Mouse (Mus musculus) adrenal gland, adult 18-20 months (tissue): ENCODE data around the gene Pctp. TPM values are rescaled to one million over a fixed set of nuclear protein-coding genes. Genes with fewer than 3 reads are reported as not detected.

Experiments used
- DNase-seq, 2 experiments: peaks; one replicate each; pipeline ENCODE4 v3.0.0; 2021 to 2022; ENCODE audit warnings: low spot score in 2 of 2
- long read RNA-seq, 2 experiments: library from polyadenylated mRNA; stranded (forward); transcript quantifications; one replicate each; pipeline ENCODE4 v2.0.0; 2021
- total RNA-seq, 2 experiments: library from RNA; stranded (reverse); gene quantifications; 1 replicate in 1 of 2; 2 replicates in 1 of 2; pipeline ENCODE4 v1.2.3; 2021

The Pctp gene
- total RNA-seq: 1 to 10 TPM; 6.7 to 7.1 TPM
- long read RNA-seq, experiment 1, partial matches to known transcripts: 0 of 4 reads
- long read RNA-seq, experiment 1, other reads (novel, unspliced or antisense): 1 of 4 reads
- long read RNA-seq, experiment 2, transcript Pctp-201 (6 exons, 2,723 nt): major isoform, 9 of 16 reads
- long read RNA-seq, experiment 2, partial matches to known transcripts: 2 of 16 reads
- long read RNA-seq, experiment 2, other reads (novel, unspliced or antisense): 5 of 16 reads

DNA sequence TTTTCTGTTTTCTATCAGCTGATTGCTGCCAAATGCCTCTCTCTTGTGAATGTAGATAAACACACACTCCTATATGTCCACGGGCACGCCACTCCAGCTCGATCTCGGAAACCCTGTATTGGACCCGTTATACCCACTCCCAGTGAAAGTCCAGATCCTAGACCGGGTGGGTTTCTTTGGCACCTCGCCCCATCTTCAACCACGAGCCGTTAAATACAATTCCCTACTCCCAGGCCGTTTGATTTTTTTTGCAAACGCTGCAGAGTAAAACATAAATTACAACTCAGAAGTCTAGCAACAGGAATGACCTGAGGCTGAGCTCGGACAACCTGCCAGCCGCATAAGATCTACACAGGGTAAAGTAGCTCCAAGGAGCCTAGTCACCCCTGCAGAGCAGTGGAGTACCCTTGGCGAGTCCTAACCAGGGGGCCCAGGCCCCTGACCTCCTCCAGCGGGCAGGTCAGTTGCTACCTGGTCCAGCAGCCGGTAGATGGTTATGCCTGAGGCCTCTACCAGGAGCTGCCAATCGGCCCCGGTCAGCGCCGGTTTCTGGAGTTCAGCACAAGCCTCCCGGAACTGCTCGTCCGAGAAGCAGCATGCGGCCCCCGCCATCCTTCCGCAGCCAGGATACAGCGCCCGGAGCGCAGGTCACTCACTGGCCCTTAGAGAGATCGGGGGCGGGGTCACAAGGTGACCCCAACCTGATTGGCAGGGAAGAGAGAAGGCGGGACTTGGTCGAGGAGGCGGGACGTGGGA, at the start of gene Pctp:
Gene Pctp (minus strand): TSS at position 664 of the 756 bp plus-strand sequence.
- peak; percentile 71 to 73 for DNase-seq

DNA sequence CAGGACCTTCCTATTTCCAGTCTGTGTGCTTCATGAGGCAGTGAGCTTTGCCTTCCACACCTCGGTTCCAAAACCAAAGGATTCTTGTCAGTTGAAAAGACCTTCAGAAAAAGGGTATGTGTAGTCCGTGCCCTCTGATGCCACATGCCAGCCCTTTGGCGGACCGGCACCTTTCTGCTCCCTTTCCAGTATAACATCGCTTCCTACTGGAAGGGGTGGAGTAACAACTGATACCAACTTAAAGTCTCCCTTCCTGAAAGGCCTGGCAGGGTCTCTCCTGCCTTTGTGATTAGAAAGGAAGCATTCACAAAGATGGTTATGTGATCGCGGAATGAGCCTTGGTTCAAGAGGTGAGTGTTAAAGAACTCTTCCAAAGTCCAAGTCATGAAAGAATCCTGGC, 47.3 kb upstream of the Pctp start:
- DNase-seq: no peak

DNA sequence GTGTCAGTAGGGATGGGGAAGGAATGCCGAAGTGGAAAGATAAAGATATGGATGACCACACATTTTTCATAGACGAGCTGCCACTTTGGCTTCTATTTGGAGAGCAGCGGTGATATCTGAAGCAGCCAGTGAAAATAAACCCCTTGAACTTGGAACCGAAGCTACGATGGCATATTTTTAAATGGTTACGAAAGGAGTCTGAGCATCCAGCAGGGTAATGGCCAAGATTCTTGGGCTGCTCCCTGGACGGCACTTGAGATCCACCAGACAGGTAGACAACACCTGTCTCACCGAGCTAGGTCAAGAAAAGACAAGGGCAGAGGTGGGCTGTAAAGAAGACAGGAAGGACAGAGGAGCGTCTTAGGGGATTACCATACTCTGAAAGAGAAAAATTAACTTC, 44.6 kb upstream of the Pctp start:
- no peak for DNase-seq

DNA sequence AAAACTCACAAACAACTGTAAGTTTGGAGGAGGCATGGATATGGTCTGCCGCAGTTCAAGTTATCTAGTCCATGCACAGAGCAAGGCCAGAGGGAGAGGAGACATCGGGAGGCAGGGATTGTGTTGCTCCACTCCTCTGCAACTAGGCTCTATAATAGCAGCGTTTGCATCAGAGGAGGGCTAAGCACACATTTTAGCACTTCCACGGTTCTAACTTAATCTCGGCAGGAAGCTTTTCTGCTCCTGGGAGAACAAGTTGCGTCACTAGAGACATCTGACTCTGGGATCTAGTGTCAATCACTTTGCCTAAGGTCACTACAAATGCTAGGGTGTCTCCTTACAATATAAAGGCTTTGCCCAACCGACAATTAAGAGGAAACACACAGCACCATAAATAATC, 43.5 kb upstream of the Pctp start:
- no peak for DNase-seq

DNA sequence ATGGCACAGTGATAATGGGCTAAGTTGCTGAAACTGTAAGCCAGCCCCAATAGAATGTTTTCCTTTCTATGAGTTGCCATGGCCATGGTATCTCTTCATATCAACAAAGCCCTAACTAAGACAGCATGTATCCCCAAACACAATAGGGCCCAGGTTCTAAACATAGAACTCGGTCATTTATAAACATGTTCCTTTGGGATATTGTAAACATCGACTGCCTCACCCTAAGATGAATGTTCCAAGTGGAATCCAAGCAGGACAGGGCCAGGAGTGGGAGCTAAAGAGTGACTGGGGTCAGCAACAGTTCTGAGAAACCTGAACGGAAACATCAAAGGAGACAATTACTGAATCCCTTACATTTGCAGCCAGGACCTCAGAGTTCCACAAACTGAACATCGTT, 41.8 kb upstream of the Pctp start:
- DNase-seq: no peak

DNA sequence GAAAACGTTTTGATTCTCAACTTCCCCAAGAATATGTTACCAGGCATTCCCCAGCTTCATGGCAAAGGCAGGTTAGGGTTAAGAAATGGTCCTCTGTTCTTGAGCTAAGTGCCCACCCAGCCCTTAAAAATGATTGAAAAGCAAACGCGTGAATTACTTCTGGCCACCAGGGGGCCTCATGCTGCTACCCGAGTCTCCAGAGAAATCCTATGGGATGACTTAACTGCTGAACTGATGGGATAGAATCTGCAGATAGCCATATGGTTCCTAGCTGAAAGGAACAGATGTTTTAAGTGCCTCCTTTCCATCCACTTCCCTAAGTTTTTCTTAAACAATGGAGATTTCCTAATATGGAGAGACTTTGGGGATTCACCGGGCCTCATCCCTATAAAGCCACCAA, 35.3 kb upstream of the Pctp start:
- peak; percentile 45 to 51 for DNase-seq

DNA sequence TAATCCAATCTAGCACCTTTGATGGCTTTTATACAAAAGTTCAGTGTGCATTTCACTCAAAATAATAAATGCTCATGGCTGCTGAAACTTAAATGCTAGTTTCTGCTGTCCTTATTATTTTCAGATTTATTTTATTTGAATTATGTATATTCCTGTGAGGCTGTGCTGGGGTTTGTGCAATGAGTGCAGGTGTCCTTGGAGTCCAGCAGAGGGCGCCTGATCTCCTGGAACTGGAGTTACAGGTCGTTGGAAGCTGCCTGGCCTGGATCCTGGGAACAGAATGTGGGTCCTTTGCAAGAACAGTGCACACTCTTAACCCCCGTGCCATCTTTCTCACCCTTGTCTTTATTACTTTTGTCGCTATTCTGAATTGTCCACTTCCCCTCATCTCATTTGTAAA, 33.7 kb upstream of the Pctp start:
- DNase-seq: no peak

DNA sequence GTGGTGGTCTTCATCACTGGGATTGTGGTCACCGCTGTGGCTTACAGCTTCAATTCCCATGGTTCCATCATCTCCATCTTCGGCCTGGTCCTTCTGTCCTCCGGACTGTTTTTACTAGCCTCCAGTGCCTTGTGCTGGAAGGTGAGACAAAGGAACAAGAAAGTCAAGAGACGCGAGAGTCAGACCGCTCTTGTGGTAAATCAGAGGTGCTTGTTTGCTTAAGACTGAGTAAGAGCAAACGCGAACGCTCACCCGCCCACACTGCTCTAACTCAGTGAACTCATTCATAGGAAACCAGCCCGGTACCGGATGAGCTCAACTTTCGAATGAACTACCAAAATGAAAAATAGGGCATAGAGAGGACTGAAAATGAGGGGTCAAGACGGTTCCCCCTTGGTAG, 32.8 kb upstream of the Pctp start:
- no peak for DNase-seq

DNA sequence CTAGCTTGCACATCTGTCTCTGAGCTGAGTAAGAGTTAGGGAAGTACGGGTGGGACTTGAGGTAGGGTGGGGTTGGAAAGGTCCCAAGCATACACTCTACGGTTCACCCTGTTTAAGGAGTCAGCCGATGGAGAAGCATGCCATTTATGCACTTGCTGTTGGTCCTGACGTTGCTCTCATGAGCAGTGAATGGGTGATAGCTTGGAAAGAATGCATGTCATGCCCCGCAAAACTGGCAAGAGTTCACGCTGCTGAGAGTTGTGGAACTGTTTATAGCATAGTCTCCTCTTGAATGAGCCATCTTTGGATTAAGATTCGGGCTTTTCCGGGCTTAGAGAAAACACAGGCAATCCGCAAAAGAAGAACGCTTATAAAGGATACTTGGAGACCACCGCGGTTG, 32.0 kb upstream of the Pctp start:
- no peak for DNase-seq

DNA sequence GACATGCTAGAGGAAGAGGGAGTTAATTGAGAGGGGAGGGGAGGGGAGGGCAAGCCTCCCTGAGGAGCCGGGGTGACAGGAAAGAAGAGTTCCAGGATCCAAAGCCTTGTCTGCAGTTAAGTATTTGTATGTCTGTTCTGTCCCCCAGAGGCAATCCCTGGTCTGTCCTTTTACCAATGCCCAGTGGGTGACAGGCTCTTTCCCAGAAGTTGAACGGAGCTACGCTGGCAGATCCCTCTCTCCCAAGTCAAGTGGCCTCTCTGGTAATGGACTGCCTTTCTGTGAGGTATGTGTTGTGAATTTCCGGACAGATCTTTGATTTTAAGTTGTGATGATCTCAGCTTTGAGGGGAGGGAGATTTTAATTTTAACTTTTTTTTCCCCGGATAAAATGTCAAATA, 30.7 kb upstream of the Pctp start:
- DNase-seq: no peak

DNA sequence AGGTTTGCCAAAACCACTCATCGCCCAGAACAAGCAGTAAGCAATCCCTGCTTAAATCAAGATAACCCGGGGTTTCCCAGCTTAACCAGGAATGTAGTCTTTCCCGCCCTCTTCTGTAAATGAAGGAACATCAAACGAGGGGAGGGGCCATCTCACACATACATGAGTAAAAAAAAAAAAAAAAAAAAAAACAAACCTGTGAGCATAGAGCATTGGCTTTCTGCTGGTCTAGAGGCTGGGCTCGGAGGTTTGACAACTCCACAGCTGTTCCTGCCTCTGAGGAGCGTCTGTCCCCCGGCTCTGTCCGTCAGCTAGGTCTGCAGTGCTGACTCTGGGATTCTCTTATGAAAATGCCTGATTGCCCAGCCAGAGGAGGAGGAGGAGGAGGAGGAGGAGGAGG, 30.1 kb upstream of the Pctp start:
- DNase-seq: no peak

DNA sequence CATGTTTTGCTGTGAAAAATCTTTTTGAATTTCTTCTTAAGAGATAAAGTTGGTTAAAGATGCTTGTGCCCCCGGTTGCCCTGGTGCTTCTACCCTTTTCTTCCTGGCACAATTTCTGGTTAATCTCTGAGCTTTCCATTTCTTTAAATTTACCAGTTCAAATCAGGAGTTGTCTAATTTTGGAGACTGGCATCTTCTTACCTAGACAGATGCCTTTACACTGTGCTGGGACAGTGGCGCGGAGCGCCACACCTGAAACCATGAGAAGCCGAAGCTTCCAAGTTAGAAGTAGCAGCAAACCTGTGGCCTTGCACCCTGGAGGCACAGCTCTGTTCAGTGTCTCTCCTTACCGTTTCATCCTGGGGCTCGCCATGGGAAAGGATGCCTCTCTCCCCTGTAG, 28.4 kb upstream of the Pctp start:
- no peak for DNase-seq

DNA sequence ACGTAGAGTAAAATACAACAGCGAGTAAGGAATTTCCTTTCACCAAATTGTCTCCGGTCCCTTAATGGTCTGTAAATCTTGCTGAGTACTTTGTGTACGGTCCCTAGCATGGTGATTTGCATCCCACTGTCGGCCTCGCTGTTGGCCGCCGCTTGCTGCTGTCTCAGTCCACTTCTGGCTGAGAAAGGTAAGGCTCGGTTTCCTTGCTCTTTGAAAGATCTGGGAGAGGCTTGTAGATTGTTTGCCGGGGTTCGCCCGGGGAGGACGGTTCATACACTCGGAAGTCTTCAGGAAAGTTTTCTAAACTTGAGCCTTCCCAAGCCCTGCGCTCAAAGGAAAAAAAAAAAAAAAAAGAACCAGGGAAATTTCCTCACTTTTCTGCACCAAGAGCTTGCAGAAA, 27.9 kb upstream of the Pctp start:
- peak in 1 of 2 experiments; percentile 39 for DNase-seq

DNA sequence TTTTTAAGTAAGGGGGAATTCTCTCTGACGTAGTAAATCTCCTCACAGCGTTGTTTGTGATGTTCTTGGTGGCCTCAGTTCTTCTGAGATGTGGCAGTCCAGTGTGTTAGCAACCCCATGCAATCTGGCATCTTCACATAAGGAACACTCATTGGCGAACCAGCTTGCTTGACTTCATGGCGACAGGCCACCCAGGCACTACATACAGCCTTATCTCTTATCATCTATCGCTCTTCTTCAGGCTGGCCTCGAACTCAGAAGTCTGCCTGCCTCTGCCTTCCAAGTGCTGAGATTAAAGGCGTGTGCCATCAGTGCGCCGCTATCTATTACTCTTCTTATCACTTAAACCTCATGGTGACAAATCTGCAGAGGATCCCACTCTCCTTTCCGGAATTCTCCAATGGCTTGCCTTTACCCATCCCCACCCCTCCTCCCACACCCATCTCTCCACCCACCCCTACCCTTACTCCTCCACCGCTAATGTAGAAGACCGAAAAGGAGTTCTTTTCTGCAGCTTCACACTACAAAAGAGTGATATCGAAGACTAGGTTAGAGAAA, 27.2 kb upstream of the Pctp start, which contains the start of gene Tmem100:
Gene Tmem100 (plus strand): TSS at position 508 of the 558 bp plus-strand sequence.
- no peak for DNase-seq

DNA sequence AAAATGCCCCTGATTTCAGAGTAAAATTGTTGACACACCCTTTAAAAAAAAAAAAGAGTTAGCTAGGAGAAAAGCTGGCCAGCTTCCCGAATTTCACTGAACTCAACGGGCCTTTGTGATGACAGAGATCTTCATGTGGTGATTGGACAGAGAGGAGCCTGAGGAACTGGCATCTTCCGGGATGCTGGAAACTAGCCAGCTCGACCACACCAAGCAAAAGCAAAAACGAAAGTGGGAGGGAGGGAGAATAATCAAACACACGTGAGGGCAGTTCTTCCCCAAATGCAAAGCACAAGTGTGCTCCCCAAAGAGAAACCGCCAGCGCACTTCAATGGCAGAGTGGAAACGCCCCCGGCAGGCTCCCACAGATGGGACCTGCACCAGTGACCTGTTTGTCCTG, 26.7 kb upstream of the Pctp start:
- peak in 1 of 2 experiments; percentile 39 for DNase-seq

DNA sequence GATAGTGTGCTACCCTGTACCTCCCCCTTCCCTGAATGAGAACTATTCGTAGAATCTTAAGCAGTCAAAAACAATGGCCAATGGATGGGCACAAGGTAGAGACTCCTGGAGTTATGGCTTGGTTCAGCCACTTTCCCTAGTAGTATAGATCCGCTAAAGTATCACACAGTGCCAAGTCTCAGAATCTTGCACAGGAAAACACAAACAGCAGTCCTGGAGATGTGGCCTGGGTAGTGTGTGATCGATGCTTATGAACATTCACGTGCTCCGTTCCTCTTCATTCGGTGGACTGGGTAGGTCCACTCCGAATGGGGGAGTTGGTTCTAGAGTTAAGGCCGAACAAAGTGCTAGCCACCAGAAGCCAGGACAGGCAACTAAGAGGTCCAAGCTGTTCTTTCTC, 26.1 kb upstream of the Pctp start:
- DNase-seq: no peak

DNA sequence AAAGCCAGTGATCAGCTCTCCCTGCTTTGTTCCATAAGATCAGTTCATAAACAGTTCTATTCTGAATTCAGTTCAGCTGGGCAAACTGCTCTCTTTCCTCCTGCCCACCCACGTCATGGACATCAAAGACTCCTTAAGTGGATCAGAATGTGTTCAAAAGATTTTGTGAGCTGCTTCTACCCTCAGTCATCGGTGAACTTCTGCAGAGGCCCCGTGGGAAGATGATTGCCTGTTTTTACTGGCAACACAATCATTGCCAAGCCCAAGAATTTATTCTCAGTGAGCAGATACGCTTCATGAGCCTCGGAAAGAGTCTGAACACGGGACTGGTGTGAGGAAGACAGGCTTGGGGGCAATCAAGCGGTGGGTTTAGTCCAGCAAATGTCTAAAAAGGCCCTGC, 24.5 kb upstream of the Pctp start:
- DNase-seq: no peak

DNA sequence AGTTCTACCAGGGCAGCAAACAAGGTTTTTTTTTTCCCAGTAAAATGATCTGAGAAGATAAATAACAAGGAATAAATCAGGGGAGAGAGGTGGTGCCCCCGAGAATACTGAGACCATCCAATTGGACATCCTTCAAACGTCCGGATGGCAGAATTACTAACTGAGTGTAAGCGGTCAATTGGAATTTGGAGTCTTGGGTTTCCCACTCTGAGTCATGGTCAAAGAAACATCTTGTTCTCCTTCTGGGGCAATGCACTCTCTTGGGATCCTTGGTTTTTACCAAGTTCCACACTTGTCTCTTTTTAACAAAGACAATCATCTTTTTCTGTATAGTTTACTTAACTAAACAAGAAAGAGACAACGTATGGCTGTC, 24.1 kb upstream of the Pctp start:
- DNase-seq: no peak

DNA sequence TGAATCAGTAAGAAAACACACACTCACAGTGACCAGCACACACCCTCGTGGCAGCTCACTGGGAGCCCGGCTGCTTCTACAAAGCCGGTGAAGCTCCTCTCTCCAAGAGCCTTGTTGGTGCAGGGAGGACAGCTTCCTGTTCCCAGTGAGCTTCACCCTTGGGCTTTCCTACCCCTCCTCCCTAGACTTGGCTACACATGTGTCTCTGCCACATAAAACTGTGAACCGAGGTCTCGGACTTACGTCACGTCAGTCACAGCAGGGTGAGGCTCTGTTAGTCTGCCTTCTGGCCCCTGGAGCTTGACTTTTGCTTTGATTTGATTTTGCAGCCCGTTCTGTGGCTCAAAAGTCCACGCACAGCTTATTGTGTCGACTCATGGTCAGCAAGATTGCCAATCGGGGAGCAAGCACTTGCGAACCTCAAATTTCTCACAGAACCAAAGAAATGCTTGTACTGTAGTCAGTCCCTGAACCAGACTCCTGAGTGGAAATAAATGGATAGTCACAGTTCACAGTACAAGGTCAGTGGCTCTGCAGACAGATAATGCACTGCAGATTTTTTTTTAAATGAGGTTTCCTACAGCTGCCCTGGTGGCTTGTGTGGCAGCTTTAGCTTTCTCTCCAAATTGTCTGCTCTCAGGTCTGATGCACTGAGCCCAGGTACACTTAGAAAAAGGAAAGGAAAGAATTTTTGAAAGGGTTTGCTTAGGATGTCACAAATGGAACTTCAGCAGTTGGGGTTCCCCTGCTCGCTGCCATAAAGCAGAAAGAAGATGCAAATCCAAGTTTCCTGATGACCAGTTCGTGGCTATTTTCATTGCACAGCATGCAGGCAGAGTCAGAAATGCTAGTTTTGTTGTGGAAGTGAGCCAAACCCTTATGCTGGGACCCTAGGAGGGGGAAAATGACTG, 23.5 kb upstream of the Pctp start:
- DNase-seq: peak in 1 of 2 experiments; percentile 25

DNA sequence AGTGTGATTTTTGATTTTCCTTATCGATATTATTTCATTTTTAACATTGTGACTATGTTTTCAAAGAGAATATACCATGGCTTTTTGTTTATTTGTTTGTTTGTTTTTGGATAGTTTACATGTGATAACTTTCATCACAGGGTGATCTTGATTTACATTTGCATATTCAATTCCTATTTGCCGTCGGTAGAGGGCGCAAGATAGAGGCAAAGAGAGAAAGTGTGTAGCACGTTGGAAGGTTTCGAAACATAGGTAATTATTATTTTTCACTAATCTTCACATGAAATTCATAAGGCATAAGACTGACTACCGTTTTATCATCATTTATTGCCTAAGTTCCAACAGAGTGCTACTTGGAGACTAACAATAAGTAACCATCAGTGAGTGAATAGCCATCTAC, 16.5 kb upstream of the Pctp start:
- DNase-seq: peak; percentile 35 to 40

DNA sequence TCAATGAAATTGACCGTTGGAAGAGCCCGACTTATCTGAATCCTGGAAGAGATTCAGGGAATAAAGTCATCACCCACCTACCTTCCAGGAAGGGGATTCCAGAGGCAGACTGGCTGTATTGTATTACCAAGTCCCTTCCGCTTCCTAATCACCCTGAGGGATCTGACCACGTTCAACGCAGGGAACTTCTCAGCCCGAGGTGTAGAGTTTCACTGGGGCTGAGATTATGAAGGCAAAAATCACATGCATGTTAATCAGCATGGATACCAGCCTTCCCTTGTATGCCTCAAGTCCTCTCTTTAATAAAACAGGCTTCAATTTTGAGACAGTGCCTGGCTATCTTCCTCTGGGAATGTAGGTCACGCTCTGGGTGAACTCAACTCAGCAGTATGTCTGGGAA, 12.6 kb upstream of the Pctp start:
- DNase-seq: no peak

DNA sequence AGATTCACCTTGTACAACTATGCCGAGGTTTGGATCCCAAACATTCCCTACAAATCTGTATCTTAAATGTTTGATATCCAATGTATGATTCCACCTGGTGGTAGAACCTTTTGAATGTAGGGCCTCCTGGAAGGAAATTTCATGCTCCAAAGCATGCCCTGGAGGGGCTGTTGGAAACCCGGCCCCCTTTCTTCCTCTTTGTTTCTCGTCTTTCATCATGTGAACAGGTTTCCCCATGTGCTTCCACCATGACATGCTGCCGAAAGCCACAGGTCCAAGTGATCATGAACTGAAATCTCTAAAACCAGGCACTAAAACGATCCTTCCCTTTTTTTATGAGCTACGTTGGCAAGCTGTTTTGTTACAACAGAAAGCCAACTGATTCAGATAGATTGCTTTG, 11.0 kb upstream of the Pctp start:
- DNase-seq: no peak
